Mouse (Mus musculus) thymus, postnatal 10 days (tissue): ENCODE measurements around the gene Adamtsl2.

Source experiments
- DNase-seq, 2 experiments: peaks; one replicate each; pipeline ENCODE4 v3.0.0; 2021; ENCODE audit warnings: low spot score in 2 of 2

The Adamtsl2 gene

DNA sequence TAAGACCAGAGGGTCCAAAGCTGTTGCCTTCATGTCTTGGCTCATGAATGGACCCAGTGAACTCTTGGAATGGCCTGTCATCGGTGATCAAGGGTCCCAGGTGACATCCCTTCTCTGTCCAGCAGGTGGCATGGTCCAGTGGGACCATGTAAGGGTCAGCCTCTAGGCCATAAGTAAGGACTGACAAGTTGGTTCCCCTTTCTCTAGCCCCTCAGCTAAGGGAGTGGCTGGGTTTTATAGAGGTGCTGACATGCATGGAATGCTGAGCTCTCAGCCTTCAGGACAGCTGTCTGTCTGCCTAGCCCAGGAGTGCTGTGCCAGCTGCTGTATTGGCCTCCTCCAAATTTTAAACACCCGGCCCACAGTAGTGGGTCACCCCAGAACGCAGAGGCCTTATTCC, 3.7 kb upstream of the Adamtsl2 start:
- no peak for DNase-seq

DNA sequence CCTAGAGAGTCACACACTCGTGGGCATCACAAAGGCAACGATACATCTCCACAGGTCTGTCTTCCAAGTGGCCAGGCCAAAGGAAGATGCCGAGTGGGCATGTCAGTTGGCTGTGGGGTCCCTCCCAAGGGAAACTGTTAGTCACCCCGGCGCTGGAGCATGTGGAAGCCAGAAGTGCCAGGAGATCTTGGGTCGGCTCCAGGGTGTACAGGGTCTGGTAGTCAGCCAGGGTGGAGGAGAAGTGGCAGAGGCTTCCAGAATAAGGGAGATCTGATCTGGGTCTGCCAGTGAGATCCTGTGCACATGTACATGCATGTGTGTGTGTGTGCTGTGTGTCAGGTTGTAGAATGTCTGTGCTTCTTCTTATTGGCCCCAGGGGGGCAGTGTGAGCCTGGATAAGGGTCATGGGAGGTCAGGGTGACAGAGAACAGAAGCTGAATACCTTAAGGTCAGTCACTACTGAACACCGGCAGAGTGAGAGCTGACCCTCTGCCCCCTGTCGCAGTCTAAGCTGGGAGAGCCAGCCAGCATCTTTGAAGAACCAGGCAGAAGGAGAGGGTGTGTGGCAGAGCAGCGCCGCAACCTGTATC, 1.4 kb upstream of the Adamtsl2 start:
- peak in 1 of 2 experiments; percentile 50 for DNase-seq

DNA sequence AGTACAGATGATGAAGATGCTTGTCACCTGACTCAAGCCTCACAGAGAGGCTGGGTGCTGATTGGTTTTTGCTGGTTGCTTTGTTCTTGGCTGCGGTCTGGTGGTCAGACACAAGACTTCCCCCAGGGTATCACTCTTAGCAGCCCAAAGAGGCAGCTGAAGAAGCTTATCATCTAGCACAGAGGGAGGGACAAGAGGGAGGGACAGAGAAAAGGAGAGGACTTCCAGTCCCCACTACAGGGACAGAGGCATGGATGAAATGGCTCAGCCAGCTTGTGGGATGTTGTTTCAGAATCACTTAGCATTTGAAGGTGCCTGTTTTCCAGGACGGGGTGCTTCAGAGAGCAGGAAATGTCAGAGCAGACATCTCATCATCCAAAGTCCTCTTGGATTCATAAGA, 867 bp upstream of the Adamtsl2 start:
- no peak for DNase-seq

DNA sequence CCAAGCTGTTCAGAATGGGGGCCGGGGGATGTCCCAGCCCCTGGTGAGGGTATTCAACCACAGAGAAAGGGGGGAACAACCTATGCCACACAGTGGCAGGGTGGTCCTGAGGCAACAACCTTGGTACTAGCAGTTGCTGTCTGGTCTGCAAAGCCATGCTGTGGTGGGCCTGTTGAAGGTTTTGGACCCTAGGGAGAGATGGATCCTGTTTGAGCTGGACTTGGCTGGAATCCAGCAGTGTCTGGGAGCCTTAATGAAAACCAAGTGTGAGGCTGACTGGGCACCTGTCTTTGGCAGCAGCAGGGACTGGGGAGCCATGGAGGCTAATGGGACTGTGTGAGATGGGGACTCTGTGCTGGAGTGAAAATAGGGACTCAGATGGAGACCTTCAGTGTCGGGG, 470 bp downstream of the Adamtsl2 start:
- DNase-seq: no peak

DNA sequence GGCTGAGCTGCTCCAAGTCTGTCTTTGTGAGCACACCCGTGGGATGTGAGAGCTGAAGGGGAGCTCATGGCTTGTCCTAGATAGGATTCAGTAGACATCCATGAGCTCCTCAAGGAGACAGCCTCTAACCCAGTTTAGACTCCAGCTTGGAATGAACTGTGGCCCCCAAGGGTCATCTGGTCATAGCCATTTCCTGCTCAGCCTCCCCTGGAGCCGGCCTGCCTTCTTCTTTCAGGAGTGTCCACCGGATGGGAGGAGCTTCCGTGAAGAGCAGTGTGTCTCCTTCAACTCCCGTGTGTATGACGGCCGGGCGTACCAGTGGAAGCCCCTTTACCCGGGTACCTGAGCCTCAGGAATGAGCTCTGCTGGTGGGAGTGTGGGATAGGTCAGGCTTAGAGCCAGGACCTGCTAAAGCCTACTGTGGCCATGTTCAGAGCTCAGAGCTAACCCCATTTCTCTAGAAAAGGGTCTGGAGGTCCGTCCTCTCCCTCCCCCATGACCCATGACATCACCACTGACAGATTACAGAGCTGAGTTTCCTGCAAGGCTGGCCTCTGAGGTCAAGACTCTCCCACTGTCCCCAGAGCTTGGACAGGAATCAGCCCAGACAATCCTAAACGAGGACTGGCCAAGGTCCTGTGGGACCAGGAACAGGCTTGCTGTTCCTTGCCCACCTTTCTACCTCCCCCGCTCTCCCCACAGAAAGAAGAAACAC, 4.7 kb downstream of the Adamtsl2 start:
- no peak for DNase-seq

DNA sequence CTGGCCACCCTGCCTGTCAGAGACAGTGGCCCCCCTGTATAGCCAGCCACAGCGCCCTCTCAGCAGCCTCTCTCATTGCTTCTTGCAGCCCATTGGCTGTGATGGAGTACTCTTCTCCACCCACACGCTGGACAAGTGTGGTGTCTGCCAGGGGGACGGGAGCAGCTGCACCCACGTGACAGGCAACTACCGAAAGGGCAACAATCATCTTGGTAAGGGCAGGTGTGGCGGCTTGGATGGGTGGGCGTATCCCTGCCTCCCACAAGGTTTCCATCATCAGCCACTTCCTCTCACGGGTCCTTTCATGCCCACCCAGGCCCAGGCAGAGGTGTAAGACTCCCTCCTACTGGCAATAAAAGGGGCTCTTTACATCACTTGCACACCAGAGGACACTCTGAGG, 5.8 kb downstream of the Adamtsl2 start:
- DNase-seq: peak; percentile 51 to 62

DNA sequence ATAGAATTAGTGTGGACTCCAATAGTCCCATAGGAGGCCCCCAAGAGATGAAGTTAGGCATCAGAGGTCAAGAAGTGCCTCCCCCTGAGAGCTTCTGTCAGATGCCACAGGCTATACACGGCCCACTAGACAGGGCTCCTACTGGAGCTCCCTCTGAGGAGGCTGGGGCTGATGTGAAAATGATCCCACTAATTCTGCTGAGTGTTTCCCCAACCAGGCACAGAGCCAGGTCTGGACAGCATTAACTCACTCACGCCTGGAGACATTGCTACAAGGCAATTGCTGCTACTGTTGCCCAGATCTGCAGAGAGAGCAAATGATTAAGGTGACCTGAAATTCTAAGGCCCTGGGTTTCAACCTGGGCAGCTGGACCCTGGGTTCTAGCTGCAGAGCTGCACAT, 6.6 kb downstream of the Adamtsl2 start:
- no peak for DNase-seq

DNA sequence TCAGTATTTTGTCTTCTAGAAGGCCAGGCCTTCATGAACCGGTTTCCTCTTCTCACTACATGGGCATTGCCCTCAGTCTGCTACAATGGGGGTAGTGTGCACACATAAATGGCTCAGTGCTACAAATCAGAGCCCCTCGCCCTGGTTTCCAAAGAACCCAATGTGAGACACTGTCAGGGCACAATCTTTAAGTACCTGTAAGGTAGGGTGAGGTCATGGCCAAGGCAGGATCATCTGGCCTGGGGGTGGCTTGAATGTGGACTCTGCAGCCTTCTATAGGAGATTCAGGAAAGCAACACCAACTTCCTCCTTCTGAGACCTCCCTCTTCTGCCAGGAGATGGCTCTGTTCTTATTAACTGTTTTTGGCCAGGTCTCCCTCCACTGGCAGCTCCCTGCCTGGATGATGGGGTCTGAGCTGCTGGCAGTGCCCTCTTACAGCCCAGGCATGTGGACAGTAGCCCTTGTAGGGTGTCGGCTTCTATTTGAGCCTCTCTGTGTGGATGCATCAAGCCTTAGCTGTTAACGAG, 7.4 kb downstream of the Adamtsl2 start:
- DNase-seq: no peak

DNA sequence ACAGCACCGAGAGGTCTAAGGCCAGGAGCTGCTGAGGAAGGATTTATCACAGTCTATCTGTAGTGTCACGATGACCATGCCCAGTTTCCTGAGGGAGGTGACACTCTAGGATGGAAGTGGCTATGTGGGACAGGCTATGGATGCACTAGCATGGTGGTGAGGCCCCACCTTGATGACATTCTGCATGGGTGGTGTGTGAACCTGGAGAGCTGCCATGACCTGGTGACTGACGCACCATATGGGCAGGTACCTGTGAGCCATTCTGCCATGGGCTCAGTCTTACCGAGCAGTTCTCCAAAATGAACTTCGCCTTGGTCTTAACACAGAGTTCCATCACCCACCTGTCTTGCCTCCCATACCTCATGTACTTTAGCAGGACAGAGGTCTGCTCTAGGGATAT, 8.4 kb downstream of the Adamtsl2 start:
- DNase-seq: no peak

DNA sequence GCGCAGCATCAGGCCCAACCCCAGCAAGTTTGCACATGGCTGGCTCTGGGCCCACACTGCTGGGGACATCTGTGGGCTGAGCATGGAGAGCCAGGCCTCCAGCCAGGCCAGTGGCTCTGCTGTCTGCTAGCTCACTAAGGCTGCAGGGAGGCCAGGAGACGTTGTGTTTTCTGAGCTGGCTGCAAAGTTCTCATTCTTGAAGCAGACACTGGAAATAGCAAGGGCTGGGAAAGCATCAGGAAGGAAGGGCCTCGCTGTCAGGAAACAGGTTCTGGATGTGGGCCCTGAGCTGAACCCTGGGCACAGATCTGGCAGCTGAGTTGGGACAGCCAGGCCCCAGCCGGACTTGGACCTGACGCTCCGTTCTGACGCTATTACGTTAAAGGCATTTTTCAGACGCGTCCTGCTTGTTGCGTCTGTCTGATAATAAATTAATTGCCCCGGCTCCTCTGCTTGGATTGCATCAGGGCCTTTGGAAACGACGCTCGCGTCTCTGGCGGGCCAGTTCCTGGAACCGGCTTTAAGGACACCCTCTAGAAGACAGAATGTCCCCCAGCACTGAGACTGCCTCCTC, 9.0 kb downstream of the Adamtsl2 start:
- no peak for DNase-seq

DNA sequence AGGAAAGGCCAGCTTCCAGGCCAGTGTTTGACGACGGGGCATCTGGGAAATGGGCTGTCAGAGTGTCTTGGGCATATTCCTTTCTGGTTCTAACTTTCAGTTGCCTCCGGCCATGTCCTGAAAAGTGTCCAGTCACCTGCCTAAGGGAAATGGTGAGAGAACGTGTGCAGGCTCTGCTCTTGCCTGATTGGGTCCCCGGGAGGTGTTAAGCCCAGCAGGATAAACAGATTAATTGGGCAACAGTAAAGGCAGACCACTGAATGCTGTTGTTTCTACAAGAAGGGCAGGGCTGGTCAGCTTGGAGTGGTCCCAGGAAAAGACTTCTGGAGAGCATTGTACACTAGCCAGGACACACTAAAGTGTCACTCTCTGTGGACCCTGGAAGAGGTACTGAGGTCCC, 9.5 kb downstream of the Adamtsl2 start:
- DNase-seq: no peak

DNA sequence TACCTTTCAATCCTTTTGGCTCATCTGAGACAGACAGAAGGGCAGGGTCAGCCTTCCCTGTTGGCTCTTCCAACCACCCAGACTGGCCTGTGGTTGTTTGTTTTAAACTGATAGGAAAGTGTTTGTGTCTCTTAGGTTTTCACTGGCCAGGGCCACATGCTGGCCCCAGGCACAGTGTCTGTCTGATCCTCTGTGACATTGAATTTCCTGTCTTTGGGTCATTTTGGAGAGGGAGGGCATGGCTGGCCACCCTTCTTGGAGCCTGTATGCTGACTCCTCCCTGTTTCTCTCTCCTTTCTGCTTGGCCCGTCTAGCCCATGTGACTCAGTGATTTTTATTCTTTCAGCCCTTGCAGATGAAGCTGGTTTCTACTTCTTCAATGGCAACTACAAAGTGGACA, 10.1 kb downstream of the Adamtsl2 start:
- DNase-seq: no peak

DNA sequence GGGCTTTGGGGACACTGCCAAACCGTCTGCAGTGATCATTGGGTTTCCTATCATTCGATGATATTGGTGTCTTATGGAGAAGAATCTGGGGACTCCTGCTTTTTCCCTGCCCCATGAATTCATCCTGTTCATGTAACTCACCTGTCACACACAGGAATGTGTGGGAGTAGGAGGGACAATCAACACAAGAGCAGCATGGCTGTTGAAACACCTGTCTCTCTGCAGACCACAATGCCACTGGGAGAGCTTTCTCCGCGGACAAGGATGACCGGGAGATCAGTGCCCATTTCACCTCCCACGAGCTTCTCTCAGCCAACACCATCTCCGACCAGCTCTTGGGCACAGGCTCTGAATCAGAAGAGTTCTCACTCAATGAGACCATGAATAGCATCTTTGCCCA, 16.0 kb downstream of the Adamtsl2 start:
- DNase-seq: no peak

DNA sequence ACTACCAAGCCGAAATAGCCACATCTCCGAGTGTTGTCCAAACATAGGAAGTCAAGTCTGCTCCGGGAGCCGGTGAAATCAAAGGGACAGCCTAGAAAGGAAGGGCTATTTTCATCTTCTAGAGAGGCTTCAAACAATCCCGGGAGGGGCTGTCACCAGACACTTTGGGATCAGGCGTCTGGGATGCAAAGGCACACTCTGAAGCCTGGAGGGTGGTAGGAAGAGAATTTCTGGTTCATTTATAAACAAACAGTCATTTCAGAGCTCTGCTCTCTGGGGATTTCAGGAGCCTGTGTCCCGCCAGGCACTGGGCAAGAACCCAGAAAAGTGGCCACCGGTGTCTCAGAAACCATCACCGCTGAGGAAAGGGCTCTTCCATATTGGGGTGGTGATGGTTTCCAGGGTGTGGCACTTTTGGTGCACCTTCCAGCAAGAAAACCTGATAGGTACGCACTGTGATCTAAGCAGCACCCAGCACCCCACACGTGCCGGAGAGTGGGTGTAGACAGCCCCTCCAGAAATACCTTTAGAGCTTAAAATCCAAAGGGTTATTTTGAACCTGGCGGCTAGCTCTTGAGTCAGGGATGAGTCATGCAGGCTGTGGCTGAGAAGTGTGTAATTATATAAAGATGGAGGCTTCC, 17.3 kb downstream of the Adamtsl2 start:
- no peak for DNase-seq

DNA sequence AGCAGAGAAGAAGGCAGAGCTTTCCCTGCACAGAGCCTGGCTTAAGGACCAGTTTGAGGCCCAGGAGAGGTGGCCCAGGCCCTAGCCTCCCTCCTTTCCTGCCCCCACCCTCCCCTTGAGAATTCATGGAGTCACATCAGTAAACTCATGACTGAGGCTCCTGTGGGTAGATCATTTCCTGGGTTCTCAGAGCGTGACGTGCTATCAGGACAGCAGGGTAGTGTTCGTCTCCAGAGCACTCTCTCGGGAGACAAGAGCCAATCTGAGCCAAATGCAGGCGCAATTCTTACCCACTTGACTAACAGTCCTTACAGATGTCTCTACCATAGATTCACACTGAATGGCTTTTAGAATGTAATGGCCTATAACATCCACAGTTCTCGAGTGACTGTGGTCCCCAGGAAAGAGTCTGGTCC, 18.1 kb downstream of the Adamtsl2 start:
- no peak for DNase-seq

DNA sequence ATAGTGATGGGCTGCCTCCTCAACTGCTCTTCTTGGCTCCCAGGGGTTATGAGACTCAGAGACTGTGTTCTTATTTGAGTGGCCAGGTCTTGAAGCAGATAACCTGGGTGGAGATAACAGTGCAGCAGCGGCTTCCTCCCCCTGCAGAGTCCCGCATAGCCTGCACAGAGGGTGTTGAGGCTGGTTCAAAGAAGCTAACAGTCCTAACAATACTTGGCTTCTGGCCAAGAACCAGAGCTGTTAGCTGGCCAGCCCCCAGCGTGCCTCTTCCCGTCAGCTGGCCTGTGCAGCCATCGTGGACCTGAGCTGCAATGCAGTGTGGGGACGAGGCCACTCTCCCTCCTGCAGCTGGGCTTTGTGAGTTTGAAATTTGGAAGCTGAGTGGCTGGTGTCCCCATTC, 18.6 kb downstream of the Adamtsl2 start:
- DNase-seq: no peak

DNA sequence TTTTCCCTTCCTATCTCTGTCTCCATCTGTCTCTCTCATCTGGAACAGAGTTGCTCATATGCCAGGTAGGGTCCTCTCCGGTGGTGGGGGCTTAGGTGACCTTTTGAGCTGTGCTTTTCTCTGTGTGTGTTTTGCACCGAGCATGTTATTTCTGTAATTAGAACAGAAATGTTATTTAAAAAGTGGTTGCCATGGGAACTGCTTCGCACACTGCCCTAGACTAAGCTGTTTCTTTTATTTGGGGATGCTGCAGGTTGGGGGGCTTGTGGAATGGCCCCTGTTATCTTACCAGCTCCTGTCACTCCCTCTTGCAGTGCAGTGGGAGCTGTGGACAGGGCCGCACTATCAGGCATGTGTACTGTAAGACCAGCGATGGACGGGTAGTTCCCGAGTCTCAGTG, 24.4 kb downstream of the Adamtsl2 start:
- DNase-seq: no peak

DNA sequence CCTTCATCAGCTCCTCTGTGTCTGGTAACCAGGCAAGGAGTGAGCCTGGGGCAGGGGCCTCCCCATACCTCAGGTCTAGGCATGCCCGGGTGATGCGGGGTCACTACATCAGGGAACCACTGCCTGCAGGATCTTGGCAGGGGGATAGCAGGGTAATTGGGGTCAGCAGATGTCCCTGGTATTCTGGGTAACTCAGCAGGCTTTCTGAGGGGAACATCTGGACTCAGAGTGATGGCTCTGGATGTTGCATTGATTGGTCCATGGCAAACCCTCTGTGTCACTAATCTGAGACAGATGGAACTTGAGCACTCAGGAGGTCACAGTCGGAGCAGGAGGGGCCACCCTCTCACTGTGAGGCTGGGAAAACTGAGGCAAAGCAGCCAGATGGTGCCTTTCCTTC, 27.6 kb downstream of the Adamtsl2 start:
- DNase-seq: no peak

DNA sequence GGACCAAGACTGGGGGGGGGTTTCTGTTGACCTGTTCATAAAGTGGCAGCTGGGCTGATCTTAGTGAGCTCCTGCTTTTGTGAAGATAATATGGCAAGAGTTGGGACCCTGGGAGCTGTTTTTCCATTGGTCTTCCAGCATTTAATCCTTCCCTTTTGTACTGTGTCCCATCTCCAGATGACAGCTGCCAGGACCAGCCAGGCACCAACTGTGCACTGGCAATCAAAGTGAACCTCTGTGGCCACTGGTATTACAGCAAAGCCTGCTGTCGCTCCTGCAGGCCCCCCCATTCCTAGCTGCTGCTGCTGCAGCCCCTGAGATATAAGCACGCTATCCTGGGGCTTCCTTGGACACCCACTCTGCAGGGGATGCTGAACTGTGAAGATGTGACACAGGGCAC, 29.0 kb downstream of the Adamtsl2 start:
- DNase-seq: no peak

DNA sequence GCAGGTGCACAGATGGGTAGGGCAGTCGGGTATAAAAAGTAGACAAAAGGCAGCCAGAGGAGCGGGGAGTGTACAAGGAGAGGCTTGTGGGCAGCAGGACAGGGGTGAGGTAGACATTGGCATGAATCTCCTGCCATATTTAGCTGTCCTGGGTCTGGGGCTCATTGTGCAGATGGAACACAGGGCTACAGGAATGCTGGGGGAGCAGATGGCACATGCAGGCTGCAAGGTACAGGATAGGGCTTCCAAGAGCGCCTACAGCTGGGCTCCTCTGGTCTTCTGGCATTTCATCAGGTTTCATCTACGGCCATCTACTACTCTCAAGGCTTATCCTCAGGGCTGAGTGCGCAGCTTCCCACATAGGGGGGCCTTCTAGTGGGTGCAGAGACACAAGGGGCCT, 29.9 kb downstream of the Adamtsl2 start:
- DNase-seq: no peak

DNA sequence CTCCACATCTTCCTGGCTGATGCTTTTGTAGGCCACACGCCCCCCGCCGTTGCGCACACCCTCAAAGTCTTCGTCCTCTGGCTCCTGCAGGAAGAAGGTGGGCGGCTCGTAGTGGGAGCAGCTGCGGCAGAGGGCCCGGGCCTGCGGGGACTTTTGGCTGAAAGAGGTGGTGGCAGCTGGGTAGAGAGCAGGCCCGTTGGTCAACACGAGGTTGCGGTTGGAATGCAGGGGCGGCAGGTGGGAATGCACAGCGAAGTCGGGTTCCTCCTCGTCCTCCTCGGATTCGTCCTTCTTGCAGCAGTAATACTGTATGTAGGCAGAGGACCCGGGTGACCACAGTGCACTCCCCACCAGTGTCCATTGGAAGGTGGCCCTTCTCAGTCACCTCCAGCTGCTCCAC, 33.4 kb downstream of the Adamtsl2 start:
- DNase-seq: no peak

DNA sequence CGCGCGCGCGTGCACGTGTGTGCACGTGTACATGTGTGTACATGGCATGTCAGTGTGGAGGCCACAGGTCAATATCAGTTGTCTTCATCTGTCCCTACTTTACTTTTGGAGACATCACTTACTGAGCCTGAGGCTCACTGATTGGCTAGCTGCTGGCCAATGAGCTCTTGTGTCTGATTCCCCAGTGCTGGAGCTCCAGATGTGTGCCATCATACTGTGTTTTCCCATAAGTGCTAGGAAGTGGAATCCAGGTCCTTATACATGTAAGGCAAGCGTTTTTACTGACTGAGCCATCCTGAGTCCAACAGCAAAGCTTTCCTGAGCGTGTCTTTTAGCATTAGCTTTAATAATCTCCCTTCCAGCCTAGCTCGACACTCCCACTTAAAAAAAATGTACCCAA, 35.0 kb downstream of the Adamtsl2 start:
- no peak for DNase-seq

DNA sequence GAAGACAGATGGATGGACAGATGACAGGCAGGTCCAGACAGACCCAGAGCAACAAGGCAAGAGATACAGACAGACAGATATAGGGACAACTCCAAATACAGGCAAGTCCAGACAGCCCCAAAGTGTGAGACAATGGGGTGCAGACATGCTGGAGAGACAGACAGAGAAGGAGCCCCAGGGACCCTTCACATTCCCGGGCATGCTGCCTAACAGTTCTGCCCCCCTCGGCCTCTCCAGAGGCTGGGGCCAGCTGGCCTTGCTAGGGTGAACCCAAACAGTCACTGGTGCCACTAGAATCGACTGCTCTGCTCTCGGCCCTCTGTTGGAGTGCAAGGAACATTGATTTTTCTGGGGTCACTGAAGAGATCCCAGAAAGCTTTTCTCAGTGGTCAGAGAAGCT, 39.3 kb downstream of the Adamtsl2 start:
- no peak for DNase-seq
